Mouse (Mus musculus) CH12.LX (cell line): Measurements from ENCODE around the gene Olfr1238.

Experiments used
- CTCF ChIP-seq, 2 experiments: IDR thresholded peaks in 1 of 2; conservative IDR thresholded peaks in 1 of 2; 2 replicates each; pipeline ENCODE4 v1.5.1; 2011 to 2012; ENCODE audit warnings: low read depth in 2 of 2, low read length in 2 of 2, improper control_type of control experiment in 1 of 2, inconsistent platforms in 1 of 2, mild to moderate bottlenecking in 1 of 2, moderate library complexity in 1 of 2
- E2F4 ChIP-seq: IDR thresholded peaks from 2 replicates; pipeline ENCODE4 v1.6.1; 2011; ENCODE audit warnings: low read depth, low read length, improper control_type of control experiment; ENCODE audit not compliant: insufficient replicate concordance
- HCFC1 ChIP-seq: IDR thresholded peaks from 2 replicates; pipeline ENCODE4 v1.6.1; 2012; ENCODE audit warnings: low read depth, mild to moderate bottlenecking, inconsistent platforms, low read length, improper control_type of control experiment
- RAD21 ChIP-seq: IDR thresholded peaks from 2 replicates; pipeline ENCODE4 v1.6.1; 2011; ENCODE audit warnings: low read depth, mild to moderate bottlenecking, low read length, improper control_type of control experiment, moderate library complexity
- ZNF384 ChIP-seq: IDR thresholded peaks from 2 replicates; pipeline ENCODE4 v1.6.1; 2012; ENCODE audit warnings: low read depth, low read length, improper control_type of control experiment, inconsistent platforms

DNA sequence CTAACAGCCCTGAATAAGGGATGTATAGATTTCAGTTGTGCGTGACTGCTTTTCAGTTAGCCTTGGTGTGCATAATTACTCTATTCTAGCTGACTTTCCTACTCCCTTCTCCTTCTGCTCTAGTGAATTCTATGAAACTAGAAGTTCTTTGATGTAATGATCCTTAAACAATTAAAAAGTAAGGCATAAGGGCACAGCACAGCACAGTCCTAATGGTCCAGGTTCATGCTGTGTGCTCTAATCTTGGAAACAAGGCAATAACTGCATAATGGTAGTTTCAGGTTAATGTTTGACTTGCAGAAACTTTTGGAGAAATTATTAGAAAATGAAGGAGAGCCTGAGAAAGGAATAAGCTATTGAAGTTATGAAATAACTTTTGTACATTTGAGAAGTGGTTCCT is 5.1 kb upstream of the Olfr1238 start:
- TF ChIP-seq ZNF384, result no peak
- no peak for TF ChIP-seq RAD21
- TF ChIP-seq CTCF (conservative IDR thresholded peaks at IDR 0.05 in 1 of 2, IDR thresholded peaks at IDR 0.05 in 1 of 2; ENCODE audit: low read depth in 2 of 2, low read length in 2 of 2), result no peak
- TF ChIP-seq E2F4, result no peak
- no peak for TF ChIP-seq HCFC1
